8 mouse cellular contexts compared by ENCODE assay signal in genomic region chr1:36690671-36691235, GRCm38 (mm10). TPM values are rescaled to one million over a fixed set of nuclear protein-coding genes. Genes with fewer than 3 reads are reported as not detected.
DNase-seq lines count a peak whose midpoint lies in the region; ATAC-seq lines count a peak whose summit lies in the region.

No protein-coding gene starts in this region.

- H3K4me3 ChIP-seq in erythroblast, embryonic 14.5 days (replicated peaks), result peak overlapping the region; percentile 73
- peak overlapping the region; percentile 93 for H3K4me3 ChIP-seq in liver, embryonic 11.5 days (ENCODE audit: low read depth, low read length)

- no peaks in the 10 kb centered on the region for H3K27me3 ChIP-seq in erythroblast, embryonic 14.5 days (ENCODE audit: control insufficient read depth)
- H3K27me3 ChIP-seq in liver, embryonic 11.5 days (replicated peaks; ENCODE audit: control insufficient read depth, insufficient read depth, low read length), result no peaks in the 10 kb centered on the region

- no peaks in the 10 kb centered on the region for H3K9me3 ChIP-seq in erythroblast, embryonic 14.5 days (ENCODE audit: control insufficient read depth, low read length)
- no peaks in the 10 kb centered on the region for H3K9me3 ChIP-seq in liver, embryonic 11.5 days (ENCODE audit: control insufficient read depth, low read length)

- peak overlapping the region; percentile 35; the same call in 1 of the 2 replicates for H3K27ac ChIP-seq in liver, embryonic 11.5 days (ENCODE audit: low read depth, low read length)

- DNase-seq in thymus, postnatal 14 days, result peak; percentile 33
- DNase-seq in thymus, postnatal 25 days, result no peak
- no peak for DNase-seq in liver, embryonic 11.5 days (ENCODE audit: low spot score)
- DNase-seq in B cell, adult 2 months, result no peak
- DNase-seq in cerebellum, postnatal 14 days, result no peak
- no peak for DNase-seq in adrenal gland, postnatal 25 days

- 61% methylated on average over 11 of the region's 11 CpGs for WGBS in liver, embryonic 11.5 days

- ATAC-seq in erythroblast, adult 5-6 weeks (replicated peaks; ENCODE audit: low FRiP score, poor library complexity, severe bottlenecking), result no peak
- peak; percentile 24 for ATAC-seq in liver, embryonic 11.5 days (replicated peaks; ENCODE audit: low FRiP score)

- H3K9ac ChIP-seq in liver, embryonic 11.5 days (ENCODE audit: low read depth, low read length), result peak overlapping the region; percentile 66

- peak overlapping the region; percentile 93 for H3K4me2 ChIP-seq in liver, embryonic 11.5 days

- peaks cover 32% of the 10 kb centered on the region for H3K36me3 ChIP-seq in erythroblast, embryonic 14.5 days (ENCODE audit: control insufficient read depth)
- H3K36me3 ChIP-seq in liver, embryonic 11.5 days (ENCODE audit: control insufficient read depth, insufficient read depth, low read length), result peaks cover 9% of the 10 kb centered on the region

- peaks cover 24% of the 10 kb centered on the region for H3K4me1 ChIP-seq in erythroblast, embryonic 14.5 days (ENCODE audit: control insufficient read depth)
- peaks cover 7% of the 10 kb centered on the region for H3K4me1 ChIP-seq in liver, embryonic 11.5 days (replicated peaks; ENCODE audit: control insufficient read depth, insufficient read depth, low read length)

RNA-seq across cellular contexts. Expression of gene Cox5b, which starts 0.5 kb away (rescaled TPM):
- 312 and 404 TPM in 2 replicates for polyA plus RNA-seq in erythroblast, embryonic 14.5 days (2012)
- 131 and 231 TPM in 2 replicates for total RNA-seq in erythroblast, adult 5-6 weeks (2015; ENCODE audit: low replicate concordance)
- total RNA-seq in erythroblast, adult 5-6 weeks (2017; ENCODE audit: low replicate concordance), result 82.2 and 158 TPM in 2 replicates
- polyA plus RNA-seq in liver, embryonic 11.5 days (2014; fragmentation: Nextera tagmentation; extraction: Ambion mirVana), result 752 and 790 TPM in 2 replicates
- total RNA-seq in adrenal gland, postnatal 25 days (2021), result 788 and 983 TPM in 2 replicates

RNA-seq across cellular contexts. Expression of gene Fam178b, which starts 7.8 kb away (rescaled TPM):
- polyA plus RNA-seq in erythroblast, embryonic 14.5 days (2012), result 0.04 TPM in 2 replicates
- total RNA-seq in erythroblast, adult 5-6 weeks (2015; ENCODE audit: low replicate concordance), result not detected in 2 replicates
- total RNA-seq in erythroblast, adult 5-6 weeks (2017; ENCODE audit: low replicate concordance), result not detected in 2 replicates
- 0.22 and 0.30 TPM in 2 replicates for polyA plus RNA-seq in liver, embryonic 11.5 days (2014; fragmentation: Nextera tagmentation; extraction: Ambion mirVana)
- 0.67 TPM in 1 of 2 replicates, not detected in the other for total RNA-seq in adrenal gland, postnatal 25 days (2021)

RNA-seq across cellular contexts. Expression of gene 4933424G06Rik, which starts 19.2 kb away (rescaled TPM):
- polyA plus RNA-seq in erythroblast, embryonic 14.5 days (2012), result not detected in 2 replicates
- not detected in 2 replicates for total RNA-seq in erythroblast, adult 5-6 weeks (2015; ENCODE audit: low replicate concordance)
- not detected in 2 replicates for total RNA-seq in erythroblast, adult 5-6 weeks (2017; ENCODE audit: low replicate concordance)
- polyA plus RNA-seq in liver, embryonic 11.5 days (2014; fragmentation: Nextera tagmentation; extraction: Ambion mirVana), result not detected in 2 replicates
- total RNA-seq in adrenal gland, postnatal 25 days (2021), result not detected in 2 replicates

RNA-seq across cellular contexts. Expression of gene Actr1b, which starts 23.5 kb away (rescaled TPM):
- polyA plus RNA-seq in erythroblast, embryonic 14.5 days (2012), result 2.4 and 2.5 TPM in 2 replicates
- 3.6 and 4.2 TPM in 2 replicates for total RNA-seq in erythroblast, adult 5-6 weeks (2015; ENCODE audit: low replicate concordance)
- total RNA-seq in erythroblast, adult 5-6 weeks (2017; ENCODE audit: low replicate concordance), result 6.2 and 9.6 TPM in 2 replicates
- polyA plus RNA-seq in liver, embryonic 11.5 days (2014; fragmentation: Nextera tagmentation; extraction: Ambion mirVana), result 74.1 and 81.0 TPM in 2 replicates
- 119 and 140 TPM in 2 replicates for total RNA-seq in adrenal gland, postnatal 25 days (2021)
